26 mouse cellular contexts compared by ENCODE assay signal in genomic region chr14:121351737-121352136, GRCm38 (mm10). TPM values are rescaled to one million over a fixed set of nuclear protein-coding genes. Genes with fewer than 3 reads are reported as not detected.
DNase-seq lines count a peak whose midpoint lies in the region; ATAC-seq and TF ChIP-seq lines count a peak whose summit lies in the region.
"Had no signal": no experiment of that assay in that cellular context is flagged by ENCODE, and none has a peak within 500 bp of the region (broad histone marks: within the 10 kb centered on the region; RNA-seq: fewer than 3 reads in every experiment).

No protein-coding gene starts in this region.

- no peak for ATAC-seq in liver, embryonic 13.5 days (ENCODE audit: low read depth)
- no peak for ATAC-seq in liver, embryonic 11.5 days (replicated peaks; ENCODE audit: low FRiP score)
- ATAC-seq: hindbrain, embryonic 16.5 days; intestine, embryonic 15.5 days; Patski had no signal

- no peak for TF ChIP-seq CTCF in kidney, adult 2 months (conservative IDR thresholded peaks at IDR 0.05; ENCODE audit: insufficient read depth, insufficient read length, low read depth, low read length)

- no peaks in the 10 kb centered on the region for H3K9me3 ChIP-seq in liver, embryonic 13.5 days (replicated peaks)
- H3K9me3 ChIP-seq in liver, embryonic 11.5 days (ENCODE audit: control insufficient read depth, low read length), result no peaks in the 10 kb centered on the region
- H3K9me3 ChIP-seq: forebrain, embryonic 12.5 days; G1E; heart, embryonic 10.5 days; hindbrain, embryonic 10.5 days; intestine, embryonic 15.5 days; limb, embryonic 13.5 days; midbrain, embryonic 12.5 days; neural tube, embryonic 15.5 days had no signal

- peak overlapping the region; percentile 37 for H3K9ac ChIP-seq in liver, embryonic 13.5 days
- no peak overlapping the region for H3K9ac ChIP-seq in liver, embryonic 11.5 days (ENCODE audit: low read depth, low read length)
- H3K9ac ChIP-seq: forebrain, embryonic 12.5 days; intestine, embryonic 15.5 days; limb, embryonic 13.5 days; lung, embryonic 14.5 days; midbrain, embryonic 12.5 days; neural tube, embryonic 15.5 days had no signal

- peak; percentile 62 for DNase-seq in kidney, adult 2 months
- DNase-seq in kidney, postnatal 10 days, result no peak
- DNase-seq in liver, embryonic 13.5 days, result no peak
- DNase-seq in liver, embryonic 11.5 days (ENCODE audit: low spot score), result no peak
- peak; percentile 29 for DNase-seq in kidney, postnatal 14 days
- no peak for DNase-seq in thymus, postnatal 36 days
- no peak for DNase-seq in thymus, adult 18-20 months
- DNase-seq: adrenal gland, postnatal 36 days; B cell, adult 2 months; cerebellum, adult 11-12 months; cerebellum, postnatal 10 days; heart, postnatal 10 days; lung, embryonic 14.5 days; right cerebral cortex, adult 18-20 months; thymus, postnatal 14 days had no signal

- H3K4me2 ChIP-seq in liver, embryonic 13.5 days, result peak overlapping the region; percentile 38; the same call in 1 of the 2 replicates
- no peak overlapping the region; the same call in 1 of the 2 replicates for H3K4me2 ChIP-seq in liver, embryonic 11.5 days
- H3K4me2 ChIP-seq: forebrain, embryonic 12.5 days; intestine, embryonic 15.5 days; limb, embryonic 13.5 days; lung, embryonic 14.5 days; midbrain, embryonic 12.5 days; neural tube, embryonic 15.5 days had no signal

- H3K27me3 ChIP-seq in kidney, adult 2 months (replicated peaks; ENCODE audit: control insufficient read depth, insufficient read depth, low read length), result no peaks in the 10 kb centered on the region
- H3K27me3 ChIP-seq in liver, embryonic 13.5 days, result no peaks in the 10 kb centered on the region
- no peaks in the 10 kb centered on the region for H3K27me3 ChIP-seq in liver, embryonic 11.5 days (replicated peaks; ENCODE audit: control insufficient read depth, insufficient read depth, low read length)
- H3K27me3 ChIP-seq: CH12.LX; forebrain, embryonic 12.5 days; intestine, embryonic 15.5 days; limb, embryonic 13.5 days; midbrain, embryonic 12.5 days; neural tube, embryonic 15.5 days; Patski had no signal

- TF ChIP-seq POLR2A in kidney, adult 2 months (IDR thresholded peaks at IDR 0.05; ENCODE audit: low read depth, low read length), result no peak

- H3K36me3 ChIP-seq in kidney, adult 2 months (ENCODE audit: control insufficient read depth, insufficient read depth, low read length), result no peaks in the 10 kb centered on the region
- peaks cover 4% of the 10 kb centered on the region for H3K36me3 ChIP-seq in liver, embryonic 13.5 days
- no peaks in the 10 kb centered on the region for H3K36me3 ChIP-seq in liver, embryonic 11.5 days (ENCODE audit: control insufficient read depth, insufficient read depth, low read length)
- H3K36me3 ChIP-seq: forebrain, embryonic 12.5 days; heart, embryonic 10.5 days; intestine, embryonic 15.5 days; midbrain, embryonic 12.5 days; neural tube, embryonic 15.5 days had no signal

- 47% methylated on average over 4 of the region's 4 CpGs for WGBS in kidney, adult 2 months
- 79% methylated on average over 4 of the region's 4 CpGs for WGBS in liver, embryonic 13.5 days (ENCODE audit: insufficient replicate concordance)
- WGBS in liver, embryonic 11.5 days, result 89% methylated on average over 4 of the region's 4 CpGs

- peak overlapping the region; percentile 96 for H3K27ac ChIP-seq in kidney, adult 2 months (ENCODE audit: insufficient read depth, low read depth, low read length)
- H3K27ac ChIP-seq in liver, embryonic 13.5 days, result peak overlapping the region; percentile 74
- no peak overlapping the region for H3K27ac ChIP-seq in liver, embryonic 11.5 days (ENCODE audit: low read depth, low read length)
- H3K27ac ChIP-seq: forebrain, embryonic 12.5 days; heart, embryonic 10.5 days; hindbrain, embryonic 10.5 days; intestine, embryonic 15.5 days; limb, embryonic 13.5 days; midbrain, embryonic 12.5 days; neural tube, embryonic 15.5 days had no signal

- H3K4me1 ChIP-seq in kidney, adult 2 months (ENCODE audit: control insufficient read depth, insufficient read depth, low read length), result peaks cover 33% of the 10 kb centered on the region
- H3K4me1 ChIP-seq in liver, embryonic 13.5 days (replicated peaks), result peaks cover 97% of the 10 kb centered on the region
- H3K4me1 ChIP-seq in liver, embryonic 11.5 days (replicated peaks; ENCODE audit: control insufficient read depth, insufficient read depth, low read length), result peaks cover 76% of the 10 kb centered on the region

- no peak overlapping the region for H3K4me3 ChIP-seq in kidney, adult 2 months (ENCODE audit: insufficient read depth, low read depth, low read length)
- no peak overlapping the region for H3K4me3 ChIP-seq in liver, embryonic 13.5 days (replicated peaks)
- no peak overlapping the region for H3K4me3 ChIP-seq in liver, embryonic 11.5 days (ENCODE audit: low read depth, low read length)
- H3K4me3 ChIP-seq: forebrain, embryonic 12.5 days; heart, embryonic 10.5 days; hindbrain, embryonic 10.5 days; intestine, embryonic 15.5 days; limb, embryonic 13.5 days; midbrain, embryonic 12.5 days; neural tube, embryonic 15.5 days had no signal

RNA-seq across cellular contexts. Expression of gene Stk24, which starts 28.1 kb away (rescaled TPM):
- polyA plus RNA-seq in kidney, adult 2 months (2012; rRNA removed), result 27.1 and 30.3 TPM in 2 replicates
- 30.6 and 36.0 TPM in 2 replicates for polyA plus RNA-seq in liver, embryonic 13.5 days (2015; fragmentation: Nextera tagmentation; extraction: Ambion mirVana)
- polyA plus RNA-seq in liver, embryonic 11.5 days (2014; fragmentation: Nextera tagmentation; extraction: Ambion mirVana), result 51.3 and 58.2 TPM in 2 replicates

Comparison
In these comparisons a context has a peak if more than half of its experiments do, and no peak if none do; other contexts are left out.
1. DNase-seq: peak in kidney, adult 2 months (single experiment) and kidney, postnatal 14 days (single experiment); none in kidney, postnatal 10 days (single experiment), liver, embryonic 13.5 days (single experiment), liver, embryonic 11.5 days (single experiment), thymus, postnatal 36 days (0 of 2) and thymus, adult 18-20 months (0 of 2).